Mouse (Mus musculus) layer of hippocampus, adult 9-10 months (tissue): ENCODE results near the gene Phf7.

Source experiments
- DNase-seq: peaks from one replicate; pipeline ENCODE4 v3.0.0; 2022; ENCODE audit warnings: low spot score

Gene Phf7

GRCm38 (mm10) chr14:31232404-31233069, 18.6 kb downstream of the Phf7 start:
- DNase-seq, result no peak

- no peak for DNase-seq
These were observed 20.7 kb downstream of the Phf7 start for GRCm38 (mm10) chr14:31230442-31230841.

GRCm38 (mm10) chr14:31228234-31228633, 22.9 kb downstream of the Phf7 start:
- DNase-seq, result no peak

- peak; percentile 39 for DNase-seq
These were observed 24.1 kb downstream of the Phf7 start for GRCm38 (mm10) chr14:31226978-31227377.

DNA sequence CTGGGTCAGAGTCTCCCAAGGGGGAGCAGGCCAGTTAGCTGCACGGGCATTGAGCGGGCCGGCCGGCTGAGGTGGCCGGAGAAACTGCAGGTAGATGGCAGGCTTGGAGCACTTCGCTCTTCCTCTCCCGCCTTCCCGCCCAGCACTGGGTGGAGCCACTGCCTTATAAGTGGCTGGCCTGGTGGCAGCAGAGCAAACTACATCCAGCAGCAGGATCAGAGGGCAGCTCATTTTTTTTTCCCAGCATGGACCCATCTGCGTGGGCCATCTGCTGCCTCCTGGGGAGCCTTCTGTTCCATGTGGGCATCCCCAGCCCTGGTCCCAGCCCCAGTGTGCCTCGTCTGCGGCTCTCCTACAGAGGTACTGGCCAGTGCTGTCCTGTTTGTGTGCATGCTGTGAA, 33.5 kb downstream of the Phf7 start, which contains the start of gene Sema3g:
Sema3g (plus strand) TSS at position 195 of the 400 bp plus-strand sequence.
- DNase-seq, result no peak

DNA sequence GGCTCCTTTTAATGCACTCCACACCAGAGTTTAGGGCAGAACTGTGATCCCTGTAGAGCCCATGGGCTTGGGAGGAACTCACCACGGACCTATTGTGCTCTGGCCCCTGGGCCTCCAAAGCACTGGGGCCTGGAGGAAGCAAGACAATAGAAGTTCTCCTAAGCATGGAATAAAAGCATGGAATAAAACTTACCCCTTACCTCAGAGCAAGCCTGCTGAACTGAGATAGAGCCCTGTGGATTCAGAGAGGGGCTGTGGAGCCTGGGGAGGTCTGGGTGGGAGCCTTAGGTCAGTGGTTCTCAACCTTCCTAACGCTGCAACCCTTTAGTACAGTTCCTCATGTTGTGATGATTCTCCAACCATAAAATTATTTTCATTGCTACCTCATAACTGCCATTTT, 34.3 kb downstream of the Phf7 start, which contains the start of gene Nisch:
Nisch (minus strand) TSS at position 101 of the 400 bp plus-strand sequence.
- DNase-seq, result no peak

DNA sequence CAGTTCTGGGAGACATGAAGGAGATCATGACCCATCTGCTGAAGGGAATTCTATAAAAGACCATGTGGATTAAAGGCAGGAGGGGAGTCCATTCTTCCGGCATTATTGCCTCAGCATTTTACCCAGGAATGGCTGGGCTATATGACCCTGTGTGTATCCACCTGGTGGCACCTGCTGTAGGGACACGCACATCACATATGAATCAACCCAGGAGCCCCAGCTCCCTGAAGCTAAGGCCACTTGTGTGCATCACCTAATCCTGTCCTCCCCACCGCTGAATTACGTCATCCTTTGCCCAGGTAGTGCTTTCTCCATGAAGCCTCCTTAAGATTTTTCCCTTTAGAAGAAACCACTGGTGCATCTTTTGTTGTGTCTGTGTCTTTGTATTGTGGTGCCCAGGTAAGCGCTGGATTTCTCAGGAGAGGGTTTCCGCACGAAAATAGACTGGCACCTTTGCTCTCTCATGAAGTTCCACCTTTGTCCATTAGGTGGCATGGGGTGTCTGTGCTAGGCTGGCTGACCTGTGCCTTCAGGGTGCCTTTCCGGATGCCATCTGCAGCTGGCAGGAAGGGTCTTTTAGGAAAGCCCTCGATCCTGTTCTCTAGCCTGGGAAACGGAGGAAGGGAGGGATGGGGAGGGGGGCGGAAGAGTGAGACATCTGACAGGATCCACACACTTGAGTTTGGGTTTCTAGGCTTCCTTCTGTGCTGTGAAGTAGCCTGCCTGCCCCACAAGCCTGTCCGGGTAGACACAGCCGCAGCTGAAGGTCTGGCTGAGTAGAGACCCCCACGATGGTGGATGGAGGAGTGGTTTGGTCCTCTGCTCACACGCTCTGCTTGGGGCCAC, 35.7 kb downstream of the Phf7 start:
- no peak for DNase-seq

DNA sequence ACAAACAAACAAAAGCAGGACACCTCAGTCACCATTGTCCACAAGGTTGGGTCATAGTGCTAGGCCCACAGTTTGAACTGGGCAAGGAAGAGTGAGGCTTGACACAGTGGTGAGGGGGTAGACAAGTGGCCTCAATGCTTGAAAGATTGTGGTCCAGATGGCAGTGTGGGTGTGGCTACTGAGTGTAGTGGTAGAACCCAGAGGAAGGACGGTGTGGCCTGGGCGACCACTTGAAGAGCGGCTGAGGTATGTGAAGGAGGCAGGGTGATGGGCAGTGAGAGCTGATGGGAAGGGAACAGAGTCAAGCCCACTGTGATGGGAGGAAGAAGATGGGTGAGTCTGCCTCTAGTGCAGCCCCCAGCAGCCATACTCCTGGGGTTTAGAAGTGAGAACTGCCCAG, 36.4 kb downstream of the Phf7 start:
- no peak for DNase-seq

DNA sequence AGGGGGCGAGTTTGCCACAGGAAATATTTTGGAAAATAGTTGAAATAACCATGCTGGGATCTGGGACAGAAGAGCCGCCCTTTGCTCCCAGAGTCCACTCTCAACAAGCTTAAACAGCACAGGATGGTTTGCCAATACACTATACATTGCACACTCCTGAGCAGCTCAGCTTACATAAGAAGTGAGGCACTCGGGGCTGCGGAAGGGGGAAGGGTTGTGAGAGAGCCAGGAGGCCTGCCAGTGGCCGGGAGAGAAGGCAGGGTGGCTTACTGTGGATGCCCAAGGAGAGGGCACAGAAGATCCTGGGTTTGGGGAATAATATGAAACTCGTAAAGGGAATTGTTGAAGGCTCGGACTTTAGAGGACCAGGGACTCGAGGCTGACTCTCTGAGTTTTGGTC, 37.2 kb downstream of the Phf7 start:
- no peak for DNase-seq

DNA sequence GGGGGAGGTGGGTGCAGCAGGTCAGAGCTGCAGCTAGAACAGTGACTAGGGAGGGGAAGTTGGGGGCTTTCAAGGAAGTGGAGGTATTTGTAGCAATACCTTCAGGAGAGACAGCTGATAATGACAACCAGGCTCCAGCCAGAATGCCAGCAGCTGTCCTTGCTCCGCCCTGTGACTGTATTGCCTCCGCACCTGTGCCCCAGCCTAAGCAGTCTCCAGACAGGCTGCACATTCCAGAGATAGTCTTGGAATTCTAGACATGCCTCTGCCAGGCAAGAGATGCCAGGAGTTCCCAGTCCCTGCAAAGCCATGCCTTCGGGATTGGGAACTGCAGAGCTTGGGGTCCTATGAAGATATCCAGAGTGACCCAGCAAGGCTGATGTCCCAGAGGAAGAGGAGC, 38.6 kb downstream of the Phf7 start:
- no peak for DNase-seq

DNA sequence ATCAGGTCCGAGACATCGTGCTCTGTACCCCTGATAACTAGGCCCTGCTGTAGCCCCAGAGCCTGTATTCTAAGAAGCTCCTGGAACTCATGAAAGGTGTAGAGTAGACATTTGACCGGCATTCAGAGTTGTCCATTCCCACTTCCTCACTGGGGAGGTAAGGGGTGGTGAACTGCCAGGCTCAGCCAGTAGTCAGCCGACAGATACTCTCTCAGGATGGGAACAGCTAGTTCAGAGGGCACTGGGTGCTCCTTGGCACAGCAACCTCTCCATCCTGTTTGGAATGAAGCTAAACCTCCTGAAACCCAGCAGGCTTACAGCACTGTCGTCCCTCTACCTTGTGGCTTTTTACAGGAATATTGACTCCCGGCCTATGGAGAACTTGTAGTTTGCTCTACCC, 39.3 kb downstream of the Phf7 start:
- no peak for DNase-seq

- no peak for DNase-seq
These were observed 42.0 kb downstream of the Phf7 start for GRCm38 (mm10) chr14:31209133-31209557.

DNA sequence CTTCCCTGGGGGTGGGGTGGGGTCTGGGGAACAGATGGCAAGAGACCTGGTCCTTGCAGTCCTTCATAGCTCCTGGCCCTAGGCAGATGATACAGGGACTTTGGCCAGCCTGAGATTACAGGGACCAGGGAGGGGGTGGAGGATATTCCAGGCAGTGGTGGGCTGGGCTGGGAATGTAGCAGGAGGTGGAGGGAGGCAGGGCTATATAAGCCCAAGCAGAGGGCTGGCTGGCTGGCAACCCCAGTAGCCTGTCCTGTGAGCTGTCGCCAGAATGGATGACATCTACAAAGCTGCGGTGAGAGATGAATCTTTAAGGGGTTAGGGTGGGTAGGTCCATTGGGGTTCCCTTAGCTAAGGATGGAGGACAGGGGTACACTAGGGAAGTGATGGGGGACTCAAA, 43.0 kb downstream of the Phf7 start, which contains the start of gene Tnnc1:
Tnnc1 (plus strand) TSS at position 229 of the 400 bp plus-strand sequence.
- no peak for DNase-seq

GRCm38 (mm10) chr14:31207070-31207830, 43.9 kb downstream of the Phf7 start:
- no peak for DNase-seq

GRCm38 (mm10) chr14:31206472-31206981, 44.6 kb downstream of the Phf7 start:
- peak; percentile 85 for DNase-seq

- DNase-seq, result no peak
These were observed 45.3 kb downstream of the Phf7 start for GRCm38 (mm10) chr14:31205562-31206467.

DNA sequence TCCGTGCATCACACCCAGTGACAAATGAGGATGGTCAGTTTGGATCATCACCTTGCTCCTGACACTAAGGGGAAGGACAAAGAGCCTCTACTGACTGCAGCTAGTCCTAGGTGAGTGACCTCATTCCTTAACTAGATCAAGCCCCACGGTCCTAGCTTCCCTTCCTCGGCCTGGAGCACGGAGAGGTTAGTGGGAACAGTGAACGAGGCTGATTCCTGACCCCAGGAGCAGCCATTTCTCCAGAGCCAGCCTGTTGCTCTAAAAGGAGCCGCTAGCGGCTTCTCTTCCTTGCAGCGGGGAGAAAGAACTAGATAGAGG, 45.9 kb downstream of the Phf7 start:
- no peak for DNase-seq

- no peak for DNase-seq
These were observed 46.3 kb downstream of the Phf7 start for GRCm38 (mm10) chr14:31204844-31205243.

GRCm38 (mm10) chr14:31200038-31200437, 51.1 kb downstream of the Phf7 start:
- no peak for DNase-seq

DNA sequence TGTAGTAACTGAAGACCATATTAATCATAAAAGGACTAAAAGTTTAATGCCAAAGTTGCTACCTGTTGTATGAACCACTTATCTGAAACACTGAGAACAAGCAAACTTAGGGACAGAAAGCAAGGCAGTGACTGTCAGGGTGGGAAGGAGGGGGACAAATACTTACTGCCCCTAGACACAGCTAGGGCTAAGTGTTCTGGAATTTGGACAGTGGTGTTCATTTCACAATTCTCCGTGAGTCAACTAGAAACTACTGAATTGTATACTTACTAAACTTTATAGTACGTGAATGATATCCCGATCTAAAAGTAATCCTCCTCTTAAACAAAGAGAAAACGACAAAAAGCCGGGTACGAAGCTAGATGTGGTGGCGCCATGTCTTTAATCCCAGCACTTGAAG, 51.5 kb downstream of the Phf7 start:
- no peak for DNase-seq
